Mouse (Mus musculus): ENCODE measurements at regions not wholly inside any gene's neighbourhood (a gene's known extent, or its start where the extent isn't known, plus 50 kb on each side); places are given as distances from the start of the nearest gene placed in this dataset.

DNA sequence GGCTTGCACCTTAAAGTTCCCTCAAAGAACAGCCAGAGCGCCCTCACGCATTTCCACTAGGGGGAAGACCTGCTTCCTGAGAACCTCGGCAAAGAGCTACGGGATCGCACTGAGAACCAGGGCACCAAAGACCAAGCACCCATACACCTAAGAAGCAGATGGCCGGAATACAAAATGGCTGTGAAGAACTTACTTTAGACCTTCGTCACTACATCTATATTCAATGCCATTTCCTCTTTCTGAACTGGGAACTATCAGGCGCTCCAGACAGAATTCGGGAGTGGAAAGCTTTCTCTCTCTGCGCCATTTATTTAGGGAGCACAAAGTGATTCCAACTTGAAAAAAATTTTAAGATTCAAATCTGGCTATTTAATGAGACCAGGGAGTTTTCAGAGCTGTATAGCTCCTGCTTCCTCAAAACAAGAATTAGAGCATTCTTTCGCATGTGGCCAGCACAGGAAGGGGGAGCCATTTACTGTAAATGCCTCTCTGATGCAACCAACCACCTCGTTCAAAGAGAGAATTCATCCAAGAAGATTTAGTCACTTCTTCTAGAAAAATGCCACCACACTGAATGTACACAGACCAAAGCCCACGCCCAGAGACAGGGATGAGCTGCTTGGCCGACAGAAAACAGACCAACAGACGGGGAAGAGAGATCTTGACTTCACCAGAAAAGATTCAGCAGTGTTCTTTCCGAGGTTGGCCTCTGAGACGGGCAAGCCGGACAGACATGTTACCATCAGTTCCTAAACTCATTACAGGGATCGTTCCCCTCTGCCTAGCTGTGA is 166.6 kb upstream of the Klf14 start:
- Histone ChIP-seq H3K27me3 (ENCODE audit: control insufficient read depth, insufficient read depth, low read length) (no peaks in the 10 kb centered on the region), H3K4me1 (ENCODE audit: control insufficient read depth, insufficient read depth, low read length) (no peaks in the 10 kb centered on the region), H3K9me3 (ENCODE audit: control insufficient read depth, low read length) (no peaks in the 10 kb centered on the region), H3K4me2 (replicated peaks; ENCODE audit: low read depth, low read length) (no peak overlapping the region; the same call in 1 of the 2 replicates), H3K36me3 (ENCODE audit: control insufficient read depth, insufficient read depth, low read length) (no peaks in the 10 kb centered on the region), H3K27ac (ENCODE audit: low read depth, low read length) (no peak overlapping the region), H3K9ac (ENCODE audit: low read depth, low read length) (no peak overlapping the region), H3K4me3 (ENCODE audit: low read length) (no peak overlapping the region)
- ATAC-seq (ENCODE audit: low FRiP score, low TSS enrichment): no peak
- 68% methylated on average over 19 of the region's 19 CpGs for WGBS

DNA sequence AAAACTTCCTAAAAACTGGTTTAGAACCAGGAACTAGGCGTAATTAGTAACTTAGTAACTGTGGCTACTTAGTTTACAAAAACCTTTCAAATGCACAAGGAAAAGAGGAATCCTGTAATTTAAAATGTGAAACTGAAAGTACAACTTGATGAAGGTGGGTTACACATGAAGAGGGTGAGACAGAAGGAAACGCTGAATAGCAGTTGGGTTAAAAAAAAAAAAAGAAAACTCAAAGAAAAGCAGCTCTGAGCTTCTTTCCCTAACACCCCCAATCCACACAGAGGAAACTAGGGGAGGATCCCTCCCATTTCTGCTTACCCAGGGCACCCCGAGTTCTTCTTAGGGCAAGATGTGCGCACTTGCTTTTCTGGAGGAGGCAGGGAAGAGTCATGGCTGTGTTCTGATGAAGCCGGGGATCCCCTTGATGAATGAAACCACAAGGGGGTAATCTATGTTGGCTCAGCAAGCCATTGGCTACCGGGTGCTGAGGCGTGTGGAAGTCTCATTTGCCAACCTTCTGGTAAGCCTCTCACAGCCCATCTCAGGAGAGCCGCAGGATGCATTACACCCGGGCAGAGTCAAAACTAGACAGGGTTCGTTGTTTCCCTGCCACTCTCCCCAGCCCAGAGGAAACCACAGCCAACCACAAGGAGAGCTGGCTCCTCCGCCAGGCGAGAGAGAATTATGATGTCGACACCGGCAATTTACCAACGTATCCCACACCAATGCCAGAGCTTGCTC is 167.4 kb upstream of the Klf14 start:
- H3K4me3 ChIP-seq (ENCODE audit: low read length): no peak overlapping the region
- H3K9me3 ChIP-seq (ENCODE audit: control insufficient read depth, low read length): no peaks in the 10 kb centered on the region
- H3K4me1 ChIP-seq (ENCODE audit: control insufficient read depth, insufficient read depth, low read length): no peaks in the 10 kb centered on the region
- 84% methylated on average over 15 of the region's 15 CpGs for WGBS
- H3K9ac ChIP-seq (ENCODE audit: low read depth, low read length): no peak overlapping the region
- no peaks in the 10 kb centered on the region for H3K27me3 ChIP-seq (ENCODE audit: control insufficient read depth, insufficient read depth, low read length)
- no peak overlapping the region for H3K27ac ChIP-seq (ENCODE audit: low read depth, low read length)
- no peak for ATAC-seq (ENCODE audit: low FRiP score, low TSS enrichment)
- no peaks in the 10 kb centered on the region for H3K36me3 ChIP-seq (ENCODE audit: control insufficient read depth, insufficient read depth, low read length)
- H3K4me2 ChIP-seq (replicated peaks; ENCODE audit: low read depth, low read length): no peak overlapping the region

DNA sequence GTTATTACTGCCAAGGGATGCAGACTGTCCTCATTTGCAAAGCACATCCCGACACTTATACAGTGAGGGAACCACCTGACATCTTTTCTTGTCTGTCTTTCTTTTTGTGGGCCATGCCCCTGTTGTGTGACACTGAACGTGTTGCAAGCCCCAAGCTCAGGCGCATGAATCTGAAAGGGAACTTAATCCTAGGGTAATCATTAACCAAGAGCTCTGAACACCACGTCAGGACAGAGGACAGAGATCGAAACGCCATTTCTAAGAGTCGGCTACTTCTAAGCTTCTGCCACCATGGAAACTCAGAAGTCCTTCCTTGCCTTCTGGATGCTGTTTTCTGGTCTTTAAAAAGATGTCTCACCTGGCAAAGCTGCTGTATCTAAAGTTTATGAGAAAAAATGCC is 170.3 kb upstream of the Klf14 start:
- Histone ChIP-seq H3K27me3 (ENCODE audit: control insufficient read depth, insufficient read depth, low read length) (no peaks in the 10 kb centered on the region), H3K4me2 (replicated peaks; ENCODE audit: low read depth, low read length) (peak overlapping the region; percentile 22; the same call in 1 of the 2 replicates), H3K36me3 (ENCODE audit: control insufficient read depth, insufficient read depth, low read length) (no peaks in the 10 kb centered on the region), H3K9me3 (ENCODE audit: control insufficient read depth, low read length) (peaks cover 7% of the 10 kb centered on the region; the same call in 1 of the 2 replicates), H3K27ac (ENCODE audit: low read depth, low read length) (no peak overlapping the region), H3K9ac (ENCODE audit: low read depth, low read length) (no peak overlapping the region), H3K4me3 (ENCODE audit: low read length) (no peak overlapping the region), H3K4me1 (ENCODE audit: control insufficient read depth, insufficient read depth, low read length) (no peaks in the 10 kb centered on the region)
- 64% methylated on average over 7 of the region's 7 CpGs for WGBS
- no peak for ATAC-seq (ENCODE audit: low FRiP score, low TSS enrichment)

DNA sequence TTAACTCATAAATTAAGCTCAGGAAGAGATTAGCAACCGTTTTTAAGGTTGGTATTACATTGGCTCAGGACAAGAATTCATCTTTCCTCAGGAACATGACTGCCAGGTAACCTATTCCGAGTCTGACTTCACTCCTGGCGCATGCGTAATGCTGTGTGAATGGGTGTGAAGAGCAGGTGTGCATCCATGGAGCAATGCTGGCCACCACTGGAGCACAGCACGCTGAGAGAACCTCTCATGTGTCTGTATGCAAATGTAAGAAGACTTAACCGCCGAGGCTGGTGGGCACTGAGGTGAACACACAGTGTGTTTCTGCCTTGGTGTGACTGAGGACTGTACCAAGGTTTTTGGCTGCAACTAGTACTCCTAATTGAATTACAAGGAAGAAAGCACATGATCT is 171.1 kb upstream of the Klf14 start:
- Histone ChIP-seq H3K4me3 (ENCODE audit: low read length) (no peak overlapping the region), H3K27me3 (ENCODE audit: control insufficient read depth, insufficient read depth, low read length) (no peaks in the 10 kb centered on the region), H3K27ac (ENCODE audit: low read depth, low read length) (no peak overlapping the region), H3K4me2 (replicated peaks; ENCODE audit: low read depth, low read length) (no peak overlapping the region), H3K9me3 (ENCODE audit: control insufficient read depth, low read length) (peaks cover 7% of the 10 kb centered on the region; the same call in 1 of the 2 replicates), H3K4me1 (ENCODE audit: control insufficient read depth, insufficient read depth, low read length) (no peaks in the 10 kb centered on the region), H3K9ac (ENCODE audit: low read depth, low read length) (no peak overlapping the region), H3K36me3 (ENCODE audit: control insufficient read depth, insufficient read depth, low read length) (no peaks in the 10 kb centered on the region)
- 79% methylated on average over 7 of the region's 7 CpGs for WGBS
- ATAC-seq (ENCODE audit: low FRiP score, low TSS enrichment): no peak

DNA sequence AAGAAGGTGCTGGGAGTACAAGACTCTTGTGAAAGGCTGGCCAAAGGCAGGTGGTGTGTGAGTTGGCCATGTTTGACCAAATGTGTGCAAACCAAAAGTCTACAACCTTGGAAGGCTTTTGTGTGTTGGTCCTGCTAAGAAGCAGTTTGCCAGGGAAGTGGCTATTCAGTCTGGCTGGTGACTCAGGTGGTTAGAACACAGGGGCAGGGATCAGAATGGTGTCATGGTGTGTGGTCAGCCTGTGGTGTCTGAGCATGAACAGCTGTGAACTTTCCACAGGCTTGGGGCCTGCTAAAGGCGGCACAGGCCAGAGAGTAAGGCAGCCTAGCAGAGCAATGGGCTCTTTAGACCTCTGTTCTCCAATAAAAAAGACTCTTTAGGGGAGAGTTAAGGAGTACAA is 171.6 kb upstream of the Klf14 start:
- 84% methylated on average over 1 of the region's 1 CpGs for WGBS
- Histone ChIP-seq H3K27me3 (ENCODE audit: control insufficient read depth, insufficient read depth, low read length) (no peaks in the 10 kb centered on the region), H3K4me1 (ENCODE audit: control insufficient read depth, insufficient read depth, low read length) (no peaks in the 10 kb centered on the region), H3K4me3 (ENCODE audit: low read length) (no peak overlapping the region), H3K9me3 (ENCODE audit: control insufficient read depth, low read length) (peaks cover 7% of the 10 kb centered on the region; the same call in 1 of the 2 replicates), H3K27ac (ENCODE audit: low read depth, low read length) (no peak overlapping the region), H3K4me2 (replicated peaks; ENCODE audit: low read depth, low read length) (no peak overlapping the region), H3K9ac (ENCODE audit: low read depth, low read length) (no peak overlapping the region), H3K36me3 (ENCODE audit: control insufficient read depth, insufficient read depth, low read length) (no peaks in the 10 kb centered on the region)
- no peak for ATAC-seq (ENCODE audit: low FRiP score, low TSS enrichment)

DNA sequence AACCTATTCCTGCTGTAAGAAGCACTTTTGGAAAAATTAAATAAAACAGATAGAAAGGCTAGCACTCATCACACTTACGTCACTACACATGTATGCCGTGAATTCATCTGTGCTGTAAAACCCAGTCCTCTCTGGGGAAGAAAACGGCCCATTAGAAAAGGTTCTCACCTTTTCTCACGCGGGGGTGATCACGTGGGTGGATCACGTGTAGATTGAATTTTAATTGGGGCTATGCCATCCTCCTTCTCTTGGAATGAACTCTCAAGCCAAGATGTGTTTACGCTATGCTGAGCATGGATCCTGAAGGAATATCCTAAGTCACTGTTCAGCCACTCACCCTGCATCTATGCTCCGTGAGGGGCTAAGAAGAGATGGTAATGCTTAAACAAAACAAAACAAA is 172.8 kb upstream of the Klf14 start:
- Histone ChIP-seq H3K9me3 (ENCODE audit: control insufficient read depth, low read length) (peaks cover 7% of the 10 kb centered on the region; the same call in 1 of the 2 replicates), H3K4me2 (replicated peaks; ENCODE audit: low read depth, low read length) (no peak overlapping the region), H3K27ac (ENCODE audit: low read depth, low read length) (no peak overlapping the region), H3K27me3 (ENCODE audit: control insufficient read depth, insufficient read depth, low read length) (no peaks in the 10 kb centered on the region), H3K4me3 (ENCODE audit: low read length) (no peak overlapping the region), H3K36me3 (ENCODE audit: control insufficient read depth, insufficient read depth, low read length) (no peaks in the 10 kb centered on the region), H3K9ac (ENCODE audit: low read depth, low read length) (no peak overlapping the region), H3K4me1 (ENCODE audit: control insufficient read depth, insufficient read depth, low read length) (no peaks in the 10 kb centered on the region)
- 73% methylated on average over 9 of the region's 9 CpGs for WGBS
- no peak for ATAC-seq (ENCODE audit: low FRiP score, low TSS enrichment)

DNA sequence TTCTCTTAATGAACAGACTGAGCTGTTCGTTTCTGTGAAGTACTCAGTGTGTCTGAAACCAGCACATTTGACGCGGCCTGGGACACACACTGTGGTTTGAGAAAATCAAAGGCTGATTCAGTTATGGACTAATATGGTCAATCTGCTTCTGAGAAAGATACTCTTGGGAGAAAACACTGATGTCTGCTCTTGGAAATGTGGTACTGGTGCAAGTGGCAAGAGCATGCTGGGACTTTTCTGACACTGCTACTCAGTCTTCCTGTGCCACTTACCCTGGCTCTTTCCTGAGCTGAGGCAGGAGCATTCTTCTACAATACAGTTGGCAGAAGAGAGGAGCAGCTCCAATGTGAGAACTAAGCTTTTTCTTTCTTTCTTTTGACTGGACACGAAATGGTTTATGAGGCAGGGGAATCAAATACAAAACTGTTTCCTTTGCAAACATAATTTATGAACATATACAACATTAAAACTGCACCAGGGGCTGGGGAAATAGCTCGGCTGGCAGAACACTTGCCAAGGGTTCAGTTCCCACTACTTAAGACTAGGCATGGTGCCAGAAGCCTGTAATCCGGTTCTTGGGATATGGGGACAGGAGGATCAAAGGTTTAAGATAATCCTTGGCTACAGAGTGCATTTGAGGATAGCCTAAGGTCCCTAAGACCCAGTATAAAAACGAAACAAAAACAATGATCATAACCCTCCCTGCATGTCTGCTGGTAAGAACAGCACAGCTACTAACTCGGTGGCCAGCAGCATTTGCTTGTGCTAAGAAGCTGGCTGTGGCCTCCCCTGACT is 173.7 kb upstream of the Klf14 start:
- Histone ChIP-seq H3K27me3 (ENCODE audit: control insufficient read depth, insufficient read depth, low read length) (no peaks in the 10 kb centered on the region), H3K9ac (ENCODE audit: low read depth, low read length) (no peak overlapping the region), H3K9me3 (ENCODE audit: control insufficient read depth, low read length) (peaks cover 7% of the 10 kb centered on the region; the same call in 1 of the 2 replicates), H3K27ac (ENCODE audit: low read depth, low read length) (no peak overlapping the region), H3K36me3 (ENCODE audit: control insufficient read depth, insufficient read depth, low read length) (no peaks in the 10 kb centered on the region), H3K4me1 (ENCODE audit: control insufficient read depth, insufficient read depth, low read length) (no peaks in the 10 kb centered on the region), H3K4me3 (ENCODE audit: low read length) (no peak overlapping the region), H3K4me2 (replicated peaks; ENCODE audit: low read depth, low read length) (no peak overlapping the region)
- 72% methylated on average over 8 of the region's 8 CpGs for WGBS
- ATAC-seq (ENCODE audit: low FRiP score, low TSS enrichment): no peak

DNA sequence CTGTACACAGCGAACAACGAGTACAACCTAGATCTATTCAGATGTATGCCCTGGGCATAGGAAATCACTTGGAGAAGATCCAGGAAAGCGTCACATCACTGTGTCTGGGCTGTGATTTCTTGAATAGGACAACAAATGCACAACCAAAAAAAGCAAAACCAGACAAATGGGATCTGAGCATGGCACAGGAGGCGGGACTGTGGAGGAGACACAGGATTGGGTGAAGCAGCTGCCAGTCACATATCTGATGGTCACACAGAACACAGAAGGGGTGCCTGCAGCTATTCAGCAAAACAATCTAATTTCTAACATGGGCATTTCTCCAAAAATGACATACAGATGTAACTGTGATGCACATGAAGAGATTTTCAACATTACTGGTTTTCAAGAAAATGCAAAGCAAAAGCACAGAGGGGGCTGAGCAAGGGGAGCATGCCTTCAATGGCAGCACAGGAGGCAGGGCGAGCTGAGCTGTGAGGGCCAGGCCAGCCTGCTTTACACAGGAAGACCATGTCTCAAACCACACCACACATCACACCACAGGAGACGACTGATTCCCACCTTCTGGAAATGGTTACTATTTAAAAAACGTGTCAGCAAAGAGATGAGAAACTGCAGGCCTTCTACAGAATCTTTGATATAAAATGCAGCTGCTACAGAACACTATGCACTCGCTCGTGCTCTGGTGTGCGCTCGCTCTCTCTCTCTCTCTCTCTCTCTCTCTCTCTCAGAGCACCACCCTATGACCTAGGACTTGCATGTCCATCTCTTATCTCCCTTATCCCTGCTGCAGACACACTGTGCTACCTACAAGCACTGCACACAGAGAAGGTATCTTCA is 175.2 kb upstream of the Klf14 start:
- Histone ChIP-seq H3K36me3 (ENCODE audit: control insufficient read depth, insufficient read depth, low read length) (no peaks in the 10 kb centered on the region), H3K9me3 (ENCODE audit: control insufficient read depth, low read length) (peaks cover 7% of the 10 kb centered on the region; the same call in 1 of the 2 replicates), H3K4me3 (ENCODE audit: low read length) (no peak overlapping the region), H3K27ac (ENCODE audit: low read depth, low read length) (no peak overlapping the region), H3K4me2 (replicated peaks; ENCODE audit: low read depth, low read length) (no peak overlapping the region), H3K27me3 (ENCODE audit: control insufficient read depth, insufficient read depth, low read length) (no peaks in the 10 kb centered on the region), H3K4me1 (ENCODE audit: control insufficient read depth, insufficient read depth, low read length) (no peaks in the 10 kb centered on the region), H3K9ac (ENCODE audit: low read depth, low read length) (no peak overlapping the region)
- ATAC-seq (ENCODE audit: low FRiP score, low TSS enrichment): no peak
- WGBS: 91% methylated on average over 11 of the region's 11 CpGs
